Mouse (Mus musculus): ENCODE data around the gene Grm2. TPM values are rescaled to one million over a fixed set of nuclear protein-coding genes. Genes with fewer than 3 reads are reported as not detected.

The Grm2 gene
- 19.3 and 22.2 TPM in 2 replicates for polyA plus RNA-seq (2012; rRNA removed)

GRCm38 (mm10) chr9:106655884-106656720 is at the start of gene Grm2:
Gene Grm2, minus strand, starts transcription at chr9:106656082.

DNA sequence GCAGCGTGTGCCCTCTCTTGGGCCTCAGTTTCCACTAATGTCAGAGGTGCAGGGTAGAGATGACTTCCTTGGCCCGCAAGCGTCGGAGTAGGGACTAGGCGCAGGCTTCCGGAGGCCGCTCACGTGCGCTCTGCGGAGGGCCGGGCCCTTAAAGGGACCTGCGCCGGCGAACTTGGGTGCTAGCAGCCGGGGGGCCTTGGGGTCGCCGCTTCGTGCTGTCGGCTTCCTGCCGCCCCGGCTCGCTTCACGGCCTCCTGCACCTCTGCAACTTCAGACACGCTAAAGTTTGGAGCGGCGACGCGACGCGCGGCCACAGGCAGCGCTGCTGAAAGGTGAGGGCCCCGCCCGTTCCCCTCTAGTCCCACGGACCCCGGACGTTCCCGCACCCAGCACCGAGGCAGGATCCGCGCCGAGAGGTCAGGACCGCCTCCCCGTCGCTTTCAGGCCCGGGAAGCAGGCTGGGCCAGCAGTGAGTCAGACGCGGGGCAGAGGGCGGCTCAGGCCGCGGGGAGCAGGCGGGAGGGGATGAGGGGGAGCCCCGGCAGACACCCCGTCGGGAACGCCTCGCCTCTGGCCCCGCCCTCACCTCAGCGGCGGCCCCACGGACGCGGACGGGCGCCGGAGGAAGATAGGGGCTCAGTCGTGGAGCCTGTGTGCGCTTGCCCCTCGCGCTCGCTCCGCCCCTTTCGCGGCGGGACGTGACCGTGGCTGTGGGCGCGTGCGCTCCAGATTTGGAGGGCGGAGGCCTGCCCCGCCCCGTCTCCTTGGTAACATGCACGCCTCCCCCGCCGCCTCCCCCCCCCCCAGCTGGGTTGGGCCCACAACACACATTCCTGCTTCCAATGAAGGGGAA is 29.6 kb upstream of the Grm2 start, which contains the start of gene Tex264:
Tex264 (minus strand) TSS at position 679 of the 853 bp plus-strand sequence.

DNA sequence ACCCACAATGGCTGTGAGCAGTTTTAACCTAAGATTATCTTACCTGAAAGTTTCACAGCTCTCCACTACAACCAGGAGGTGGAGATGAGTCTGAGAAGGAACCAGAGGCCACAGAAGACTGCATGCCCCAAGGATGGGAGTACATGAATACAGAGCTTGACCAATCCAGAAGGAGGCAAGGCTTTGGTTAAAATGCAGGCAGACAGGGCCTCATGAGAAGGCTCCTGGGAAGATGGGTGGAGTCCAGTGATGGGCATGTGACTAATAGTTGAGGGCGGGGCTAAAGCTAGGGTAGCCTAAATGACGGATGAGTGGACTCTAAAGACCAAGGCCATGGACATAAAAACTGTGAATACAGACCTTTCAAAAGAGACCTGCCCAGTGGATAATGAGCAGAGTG is 29.6 kb downstream of the Grm2 start, which contains the start of gene Iqcf6:
Iqcf6 (plus strand) TSS at position 301 of the 400 bp plus-strand sequence.

Other genes starting within 250 kb of the Grm2 start
- gene Rpl29, start 226.6 kb downstream of the Grm2 start, polyA plus RNA-seq (2012; rRNA removed) = 797 and 834 TPM in 2 replicates
- 11.7 and 12.7 TPM in 2 replicates for gene Acy1, start 217.8 kb downstream of the Grm2 start, polyA plus RNA-seq (2012; rRNA removed)
- 21.1 and 21.6 TPM in 2 replicates for gene Abhd14b, start 208.6 kb downstream of the Grm2 start, polyA plus RNA-seq (2012; rRNA removed)
- 92.3 and 95.3 TPM in 2 replicates for gene Abhd14a, start 208.4 kb downstream of the Grm2 start, polyA plus RNA-seq (2012; rRNA removed)
- 529 and 536 TPM in 2 replicates for gene Pcbp4, start 202.8 kb downstream of the Grm2 start, polyA plus RNA-seq (2012; rRNA removed)
- 0.70 and 0.74 TPM in 2 replicates for gene Gpr62, start 190.1 kb downstream of the Grm2 start, polyA plus RNA-seq (2012; rRNA removed)
- 55.4 and 57.4 TPM in 2 replicates for gene Rrp9, start 180.1 kb downstream of the Grm2 start, polyA plus RNA-seq (2012; rRNA removed)
- 1.8 and 2.3 TPM in 2 replicates for gene Parp3, start 179.1 kb downstream of the Grm2 start, polyA plus RNA-seq (2012; rRNA removed)
- gene Iqcf1, start 156.1 kb downstream of the Grm2 start, polyA plus RNA-seq (2012; rRNA removed) = not detected in 2 replicates
- gene Iqcf5, start 141.5 kb downstream of the Grm2 start, polyA plus RNA-seq (2012; rRNA removed) = 0.24 TPM in 1 of 2 replicates, not detected in the other
- gene Iqcf3, start 94.5 kb downstream of the Grm2 start, polyA plus RNA-seq (2012; rRNA removed) = not detected in 2 replicates
- not detected in 2 replicates for gene Iqcf4, start 85.1 kb downstream of the Grm2 start, polyA plus RNA-seq (2012; rRNA removed)
- not detected in 2 replicates for gene Iqcf6, start 29.5 kb downstream of the Grm2 start, polyA plus RNA-seq (2012; rRNA removed)
- 69.3 and 72.1 TPM in 2 replicates for gene Tex264, start 29.8 kb upstream of the Grm2 start, polyA plus RNA-seq (2012; rRNA removed)
- 9.5 and 10.3 TPM in 2 replicates for gene Rad54l2, start 133.1 kb upstream of the Grm2 start, polyA plus RNA-seq (2012; rRNA removed)
- 27.2 and 27.9 TPM in 2 replicates for gene Dcaf1, start 165.8 kb upstream of the Grm2 start, polyA plus RNA-seq (2012; rRNA removed)
- 27.3 and 28.8 TPM in 2 replicates for gene Rbm15b, start 231.3 kb upstream of the Grm2 start, polyA plus RNA-seq (2012; rRNA removed)
- 82.8 and 86.3 TPM in 2 replicates for gene Manf, start 235.9 kb upstream of the Grm2 start, polyA plus RNA-seq (2012; rRNA removed)

All from central nervous system, embryonic 18 days (tissue).